Mouse (Mus musculus) embryonic facial prominence, embryonic 12.5 days (tissue): ENCODE results near the gene Sdhaf4. TPM values are rescaled to one million over a fixed set of nuclear protein-coding genes. Genes with fewer than 3 reads are reported as not detected.

Source experiments
- ATAC-seq: fragments of 200-750 bp; cut with Nextera tagmentation; 2 replicates; pipeline ENCODE4 v1.8.0; 2017; ENCODE audit not compliant: insufficient number of reproducible peaks, insufficient read depth, low FRiP score, low TSS enrichment
- H3K27ac ChIP-seq: fragments of 300-500 bp; sonication (generic); 2 replicates; pipeline ENCODE4 v1.5.1; 2016; ENCODE audit warnings: mild to moderate bottlenecking
- H3K27me3 ChIP-seq: fragments of 300-500 bp; sonication (generic); 2 replicates; pipeline ENCODE4 v1.6.1; 2016; ENCODE audit warnings: mild to moderate bottlenecking, moderate library complexity
- H3K36me3 ChIP-seq: fragments of 300-500 bp; sonication (generic); 2 replicates; pipeline ENCODE4 v1.6.1; 2016; ENCODE audit warnings: mild to moderate bottlenecking
- H3K4me1 ChIP-seq: fragments of 300-500 bp; sonication (generic); 2 replicates; pipeline ENCODE4 v1.6.1; 2016
- H3K4me2 ChIP-seq: fragments of 300-500 bp; sonication (generic); replicated peaks from 2 replicates; pipeline ENCODE4 v1.6.1; 2016; ENCODE audit warnings: mild to moderate bottlenecking, moderate library complexity
- H3K4me3 ChIP-seq: fragments of 300-500 bp; sonication (generic); 2 replicates; pipeline ENCODE4 v1.5.1; 2016; ENCODE audit warnings: mild to moderate bottlenecking
- H3K9ac ChIP-seq: fragments of 300-500 bp; sonication (generic); 2 replicates; pipeline ENCODE4 v1.6.1; 2016; ENCODE audit warnings: mild to moderate bottlenecking, moderate library complexity
- H3K9me3 ChIP-seq: fragments of 300-500 bp; sonication (generic); 2 replicates; pipeline ENCODE4 v1.6.1; 2016; ENCODE audit warnings: mild to moderate bottlenecking, moderate library complexity
- WGBS: fragments of 180-500 bp; shearing (Covaris S2); methylation state at CpG from one replicate; pipeline ENCODE4 v1.1.7; 2016; 5-methylcytosine and 5-hydroxymethylcytosine counted together
- polyA plus RNA-seq: library from polyadenylated mRNA; unstranded; fragments of >200 nt; fragmentation: Nextera tagmentation; extraction: Ambion mirVana; gene quantifications from 2 replicates; pipeline ENCODE4 v1.2.1, GENCODE M21; 2016

Sdhaf4 gene
- polyA plus RNA-seq, 1 experiment from 2014 or later, result 105 TPM

DNA sequence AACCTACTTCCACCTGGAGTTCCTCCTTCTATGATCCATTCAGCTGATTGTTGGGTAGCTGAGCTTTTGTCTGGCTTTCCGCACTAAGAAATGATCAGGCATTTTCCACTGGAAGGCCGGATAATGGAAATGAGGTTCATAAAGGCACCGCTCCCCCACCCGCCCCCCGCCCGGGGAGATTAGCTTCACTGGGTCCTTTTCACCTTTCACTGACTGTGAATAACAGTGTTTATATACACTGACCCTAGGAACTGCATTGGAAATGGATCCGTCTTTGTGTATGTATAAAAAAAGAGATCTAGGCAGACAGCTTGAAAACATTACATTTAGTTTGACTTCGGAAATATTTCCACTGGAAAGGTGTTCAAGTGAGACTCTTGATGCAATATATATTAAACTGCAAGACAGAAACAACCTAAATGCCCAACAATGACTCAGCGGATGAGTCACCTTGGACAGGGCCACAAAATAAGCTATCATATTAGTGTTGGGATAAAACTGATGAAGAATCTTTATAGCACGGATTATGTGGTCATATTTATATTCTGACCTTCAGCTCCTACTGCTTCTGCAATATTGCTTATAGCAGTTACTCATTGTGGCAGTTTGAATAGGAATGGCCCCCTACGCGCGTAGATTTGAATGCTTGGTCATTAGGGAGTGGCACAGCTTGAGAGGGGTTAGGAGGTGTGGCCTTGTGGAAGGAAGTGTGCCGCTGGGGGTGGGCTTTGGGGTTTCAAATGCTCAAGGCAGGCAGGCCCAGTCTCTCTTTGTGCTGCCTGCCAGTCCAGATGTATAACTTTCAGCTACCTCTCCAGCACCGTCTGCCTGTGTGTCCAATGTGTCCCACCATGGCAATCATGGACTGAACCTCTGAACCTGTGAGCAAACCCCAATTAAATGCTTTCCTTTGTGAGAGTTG lies 56.4 kb downstream of the Sdhaf4 start:
- no peaks in the 10 kb centered on the region for H3K36me3 ChIP-seq
- WGBS, result 74% methylated on average over 15 of the region's 15 CpGs
- H3K4me1 ChIP-seq, result 0 out of 2 replicates have a peak, but pooled peaks cover 5% of the 10 kb centered on the region
- no peaks in the 10 kb centered on the region for H3K9me3 ChIP-seq
- no peaks in the 10 kb centered on the region for H3K27me3 ChIP-seq
- no peak for ATAC-seq
- no peak overlapping the region for H3K4me3 ChIP-seq
- no peak overlapping the region for H3K9ac ChIP-seq
- no peak overlapping the region for H3K27ac ChIP-seq
- no peak overlapping the region for H3K4me2 ChIP-seq

DNA sequence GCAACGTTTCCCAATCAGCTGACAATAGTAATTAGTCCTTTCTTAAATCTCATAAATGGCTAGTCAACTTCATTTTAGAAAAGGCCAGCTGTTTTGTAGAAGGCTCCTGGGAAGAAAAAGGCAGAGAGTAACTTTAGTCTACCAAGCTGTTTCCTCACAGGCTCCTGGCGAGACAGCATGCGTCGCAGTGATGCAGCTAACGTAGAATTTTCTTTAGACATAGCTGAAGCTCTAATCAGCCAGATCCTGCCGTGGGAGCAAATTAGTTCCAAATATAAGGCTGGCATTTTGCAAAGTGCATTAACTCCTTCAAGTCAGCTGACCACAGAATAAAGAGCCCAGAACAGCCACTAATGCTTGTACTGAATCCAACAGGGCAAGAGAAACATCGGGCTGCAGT lies 57.2 kb downstream of the Sdhaf4 start:
- Histone ChIP-seq H3K9me3 (no peaks in the 10 kb centered on the region), H3K36me3 (no peaks in the 10 kb centered on the region), H3K4me3 (no peak overlapping the region), H3K4me2 (no peak overlapping the region), H3K27me3 (no peaks in the 10 kb centered on the region), H3K27ac (no peak overlapping the region), H3K4me1 (0 out of 2 replicates have a peak, but pooled peaks cover 5% of the 10 kb centered on the region), H3K9ac (no peak overlapping the region)
- 52% methylated on average over 7 of the region's 7 CpGs for WGBS
- no peak for ATAC-seq

Other genes with a start within 250 kb of the Sdhaf4 start
- 1.0 and 1.3 TPM in 2 replicates for gene B3gat2, start 243.9 kb downstream of the Sdhaf4 start, polyA plus RNA-seq
- 47.9 and 52.0 TPM in 2 replicates for gene Smap1, start 83.3 kb downstream of the Sdhaf4 start, polyA plus RNA-seq
- 50.5 and 53.7 TPM in 2 replicates for gene Fam135a, start 94.7 kb upstream of the Sdhaf4 start, polyA plus RNA-seq
- gene Col9a1, start 172.0 kb upstream of the Sdhaf4 start, polyA plus RNA-seq, result 132 and 134 TPM in 2 replicates